Mouse (Mus musculus): ENCODE results near the gene Erc2.
A peak's percentile ranks its signal among the peaks of the same experiment; 100 is the strongest.

The Erc2 gene

GRCm38 (mm10) chr14:28206303-28206702 is 584.1 kb downstream of the Erc2 start:
- DNase-seq = no peak

- DNase-seq = no peak
These were observed 603.3 kb downstream of the Erc2 start for GRCm38 (mm10) chr14:28225550-28225949.

GRCm38 (mm10) chr14:28230563-28230962 is 608.3 kb downstream of the Erc2 start:
- DNase-seq = no peak

DNA sequence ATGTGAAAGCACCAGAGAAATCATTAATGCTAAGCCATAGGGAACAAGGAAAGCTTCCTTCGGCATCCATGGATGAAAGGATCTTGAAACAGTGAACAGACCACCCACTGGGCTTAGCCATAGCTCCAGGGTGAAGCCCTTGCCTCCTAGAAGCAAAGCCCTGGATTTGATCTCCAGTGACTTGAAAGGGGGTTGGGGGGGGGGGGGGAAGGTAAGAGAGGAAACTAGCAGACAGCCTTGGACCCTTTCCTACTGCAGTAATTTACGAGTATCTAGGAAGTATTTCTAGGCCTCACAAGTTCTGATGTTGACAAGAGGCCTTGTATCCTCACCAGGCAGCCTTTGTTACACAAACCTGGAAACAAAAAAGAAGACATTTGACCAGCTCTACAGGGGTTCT is 609.0 kb downstream of the Erc2 start:
- DNase-seq = no peak

GRCm38 (mm10) chr14:28238336-28239048 is 616.3 kb downstream of the Erc2 start:
- DNase-seq = peak; percentile 75

GRCm38 (mm10) chr14:28240111-28240510 is 617.9 kb downstream of the Erc2 start:
- DNase-seq = no peak

DNA sequence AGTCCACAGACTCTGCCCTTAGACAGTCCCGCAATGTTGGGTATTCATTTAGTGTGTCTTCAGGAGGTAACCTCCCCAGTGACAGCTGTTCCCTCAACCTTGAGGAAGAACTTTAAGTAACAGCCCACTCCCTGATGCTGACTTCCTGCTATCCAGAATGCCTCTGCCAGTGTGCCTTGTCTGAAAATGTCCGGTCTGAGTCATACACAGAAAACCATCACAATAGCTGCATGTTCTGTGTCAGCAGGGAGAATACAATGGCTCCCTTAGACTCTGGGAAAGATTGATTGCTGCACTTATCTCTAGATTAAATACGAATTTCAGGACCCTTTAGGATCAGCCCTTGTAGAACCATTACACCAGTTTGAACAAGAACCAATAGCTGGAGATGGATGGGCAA is 620.5 kb downstream of the Erc2 start:
- DNase-seq = peak; percentile 11

- DNase-seq = no peak
These were observed 621.2 kb downstream of the Erc2 start for GRCm38 (mm10) chr14:28243474-28243873.

GRCm38 (mm10) chr14:28262706-28263105 is 640.5 kb downstream of the Erc2 start:
- DNase-seq = peak; percentile 12

DNA sequence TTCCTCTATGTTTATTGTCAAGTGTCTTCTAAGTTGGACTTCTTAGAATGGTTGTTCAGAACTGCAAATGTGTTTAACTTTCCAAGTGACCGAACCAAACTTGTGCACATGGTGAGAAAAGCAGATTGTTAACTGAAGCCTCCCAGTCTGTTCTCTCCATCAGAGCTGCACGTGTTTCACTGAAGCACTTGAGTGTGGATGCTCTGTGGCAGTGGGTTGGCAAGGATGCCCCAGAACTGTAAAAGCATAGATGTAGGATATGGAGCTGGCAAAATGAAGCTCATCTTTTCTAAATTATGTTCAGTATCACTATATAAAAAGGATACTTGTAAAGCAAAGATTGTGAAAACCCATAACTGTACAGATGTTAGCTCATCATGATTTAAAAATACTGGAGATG is 645.1 kb downstream of the Erc2 start:
- DNase-seq = no peak

GRCm38 (mm10) chr14:28271846-28272245 is 649.6 kb downstream of the Erc2 start:
- no peak for DNase-seq

GRCm38 (mm10) chr14:28273669-28274068 is 651.4 kb downstream of the Erc2 start:
- no peak for DNase-seq

DNA sequence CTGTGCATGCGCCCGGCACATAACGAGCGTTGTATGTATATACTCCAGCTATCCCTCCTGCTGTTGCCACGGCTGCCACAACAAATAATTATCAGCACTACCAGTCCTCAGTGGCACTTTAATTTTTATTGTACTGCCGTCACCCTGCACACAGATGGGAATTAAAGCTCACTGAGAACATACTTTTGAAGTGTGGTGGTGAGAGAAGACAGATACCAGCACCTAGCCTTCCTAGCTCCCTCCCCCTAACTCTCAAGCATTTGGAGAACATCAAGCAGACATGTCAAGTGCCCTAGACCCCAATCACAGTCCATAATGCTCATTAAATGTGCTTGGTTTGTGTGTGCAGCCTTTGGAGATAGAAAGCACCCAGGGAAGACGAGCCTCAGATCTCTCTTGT is 652.6 kb downstream of the Erc2 start:
- no peak for DNase-seq

DNA sequence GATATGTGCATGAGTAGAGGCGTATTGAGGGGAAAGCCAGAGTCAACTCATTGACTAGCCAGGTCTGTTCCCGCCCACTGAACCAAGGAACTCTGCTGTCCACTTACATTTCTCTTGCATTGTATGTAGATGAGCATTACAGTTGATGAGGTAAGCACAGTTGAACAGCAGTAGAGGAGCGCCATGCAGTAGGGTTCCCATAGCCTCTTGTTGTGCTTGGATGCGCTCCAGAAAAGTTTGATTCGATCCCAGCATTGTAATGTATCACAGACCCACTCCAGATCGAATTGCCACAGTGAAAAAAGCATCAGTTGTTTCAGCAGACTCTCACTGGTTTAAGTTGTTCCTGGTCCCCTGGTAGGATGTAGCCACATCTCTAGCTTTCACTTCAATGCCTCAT is 656.7 kb downstream of the Erc2 start:
- no peak for DNase-seq

DNA sequence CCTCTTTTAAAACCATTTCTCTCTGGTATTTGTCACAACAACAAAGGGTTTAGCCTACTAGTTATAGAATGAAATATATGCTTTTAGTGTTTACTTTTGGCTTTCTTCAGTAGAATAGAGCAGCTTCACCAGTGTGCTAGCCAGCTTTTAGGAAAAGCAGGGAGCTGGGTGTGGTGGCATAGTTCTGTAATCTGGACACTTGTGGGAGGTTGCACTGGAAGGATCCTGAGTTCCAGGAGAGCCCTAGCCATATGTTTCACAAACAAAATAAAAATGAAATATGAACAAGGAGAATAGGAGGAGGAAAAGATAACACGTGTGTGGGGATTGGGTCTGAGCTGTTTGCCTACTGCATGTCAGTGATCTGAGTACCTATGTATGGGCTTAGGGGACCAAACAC is 658.1 kb downstream of the Erc2 start:
- no peak for DNase-seq

GRCm38 (mm10) chr14:28283319-28284095 is 661.3 kb downstream of the Erc2 start:
- peak; percentile 8 for DNase-seq

DNA sequence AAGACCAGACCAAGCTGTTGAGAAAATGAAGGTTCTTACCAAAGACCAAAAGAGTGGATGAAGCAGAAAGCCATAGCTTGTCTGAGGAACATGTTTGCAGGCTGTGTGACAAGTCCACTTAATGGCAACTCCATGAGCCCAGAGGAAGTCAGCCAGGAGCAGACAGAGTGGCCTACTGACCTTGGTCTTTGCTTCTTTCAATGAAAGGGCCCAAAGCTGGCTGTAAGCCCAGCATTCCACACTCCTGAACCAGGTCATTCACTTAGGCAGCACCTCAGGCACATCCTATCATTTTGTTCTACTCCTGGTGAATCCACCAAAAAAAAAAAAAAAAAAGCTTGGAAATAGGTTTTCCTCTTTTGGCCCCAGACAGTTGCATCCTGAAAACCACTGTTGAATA is 664.3 kb downstream of the Erc2 start:
- peak; percentile 44 for DNase-seq

DNA sequence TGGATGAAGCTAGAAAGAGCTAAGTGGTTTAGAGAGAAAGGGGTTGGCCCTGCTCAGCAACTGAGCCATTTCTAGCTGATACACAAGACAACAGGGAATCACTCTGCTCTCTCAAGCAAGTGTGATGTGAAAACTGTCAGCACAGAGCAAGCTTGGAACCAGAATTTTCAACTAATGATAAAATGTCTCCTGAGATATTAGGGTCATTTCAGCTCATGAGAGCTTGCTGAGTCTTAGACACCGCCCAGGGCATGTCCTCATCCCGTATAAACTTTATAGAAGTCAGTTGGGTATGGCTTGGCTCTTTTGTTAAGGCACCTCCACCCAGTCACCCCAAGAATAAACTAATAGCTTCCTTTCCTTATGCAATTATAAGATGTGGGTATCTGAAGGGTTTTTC is 666.0 kb downstream of the Erc2 start:
- no peak for DNase-seq

DNA sequence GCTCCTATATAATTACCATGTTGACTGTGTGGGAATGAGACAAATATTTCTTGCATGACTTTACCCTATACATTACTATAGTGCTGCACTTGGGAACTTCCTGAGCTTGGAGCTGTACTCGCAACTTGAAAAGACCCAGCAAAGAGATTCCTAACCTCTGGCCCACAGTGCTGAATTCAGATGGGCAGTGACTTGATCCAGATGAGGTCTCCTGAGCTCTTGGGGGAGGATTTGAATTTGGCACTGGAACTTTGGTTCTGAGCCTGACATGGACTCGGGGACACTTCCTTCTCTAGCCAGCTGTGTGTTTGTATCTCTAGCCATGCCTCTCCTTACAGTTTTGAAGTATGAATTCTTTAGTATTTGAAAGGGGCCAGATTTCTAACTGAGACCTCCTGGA is 666.7 kb downstream of the Erc2 start:
- no peak for DNase-seq

DNA sequence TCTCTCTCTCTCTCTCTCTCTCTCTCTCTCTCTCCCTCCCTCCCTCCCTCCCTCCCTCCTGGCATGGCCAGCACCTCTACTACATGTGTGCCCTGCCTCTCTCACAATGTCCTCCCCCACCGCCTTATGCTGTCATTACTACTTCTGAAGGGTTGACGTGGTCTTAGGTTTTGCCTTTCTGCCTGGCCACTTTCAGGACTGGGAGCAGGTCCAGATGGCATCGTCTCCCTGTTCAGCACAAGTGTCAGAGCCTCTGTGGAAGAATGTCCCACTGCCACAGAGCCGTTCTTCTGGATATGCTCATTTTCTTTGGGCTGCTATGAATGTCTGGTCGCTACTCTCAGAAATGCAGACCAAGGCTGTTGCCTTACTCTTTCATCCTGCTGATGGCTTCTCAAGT is 671.7 kb downstream of the Erc2 start:
- no peak for DNase-seq

- DNase-seq = no peak
These were observed 672.9 kb downstream of the Erc2 start for GRCm38 (mm10) chr14:28295145-28295544.

GRCm38 (mm10) chr14:28300095-28300494 is 677.9 kb downstream of the Erc2 start:
- no peak for DNase-seq

DNA sequence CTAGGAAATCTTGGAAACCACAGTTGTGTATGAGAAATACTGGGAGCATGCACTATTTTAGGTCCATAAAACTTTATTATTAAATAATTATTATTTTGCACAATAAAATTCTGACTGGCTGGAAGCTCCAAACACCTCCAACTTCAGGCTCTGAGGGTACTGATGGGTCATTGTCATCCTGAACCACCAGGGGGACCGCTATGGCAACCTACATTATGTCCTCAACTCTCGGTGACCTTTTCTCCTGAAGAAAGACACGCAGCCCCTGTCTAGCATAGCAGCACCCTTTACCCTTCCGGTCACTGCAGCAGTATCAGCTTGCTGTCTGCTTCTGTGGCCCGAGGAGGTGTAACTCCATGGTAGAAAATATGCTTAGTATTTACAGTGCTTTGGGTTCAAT is 679.0 kb downstream of the Erc2 start:
- no peak for DNase-seq

GRCm38 (mm10) chr14:28304131-28304530 is 681.9 kb downstream of the Erc2 start:
- peak; percentile 71 for DNase-seq

DNA sequence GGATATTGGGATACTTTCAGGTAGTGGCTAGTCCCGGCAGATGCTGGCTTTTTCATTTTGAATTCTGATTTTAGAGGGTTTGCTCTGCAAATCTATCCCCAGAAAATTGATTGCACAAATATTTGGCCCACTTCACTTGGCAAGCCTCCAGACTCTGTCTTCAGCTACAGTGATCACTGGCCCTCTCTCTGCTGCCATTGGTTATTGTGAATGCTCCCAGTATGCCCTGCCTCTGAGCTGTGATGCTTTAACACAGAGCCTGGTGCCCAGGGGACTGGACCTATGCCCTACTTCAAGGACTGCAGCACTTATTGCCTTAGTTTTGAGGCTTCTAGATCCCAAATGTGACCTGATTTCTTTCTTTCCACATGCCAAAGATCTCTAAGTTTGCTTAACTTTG is 686.4 kb downstream of the Erc2 start:
- no peak for DNase-seq
